Mouse (Mus musculus) adrenal gland, adult 8-10 months (tissue): ENCODE data around the gene Slc10a7. TPM values are rescaled to one million over a fixed set of nuclear protein-coding genes. Genes with fewer than 3 reads are reported as not detected.
"Not testable (repeated sequence)": the region's sequence is repeated elsewhere in the genome, so short reads cannot be mapped to it uniquely, and the experiment has no call there.

Experiments used
- DNase-seq: peaks from one replicate; pipeline ENCODE4 v3.0.0; 2022
- total RNA-seq, 4 experiments: library from RNA; stranded (reverse); gene quantifications; 2 replicates each; pipeline ENCODE4 v1.2.4; 2022

Gene Slc10a7
- total RNA-seq, 4 experiments from 2014 or later, result 14.7 to 22.9 (median 21.8) TPM

GRCm38 (mm10) chr8:78668206-78668605 is 159.1 kb downstream of the Slc10a7 start:
- DNase-seq, result no peak

- DNase-seq, result no peak
Observed at GRCm38 (mm10) chr8:78670241-78670640, 161.1 kb downstream of the Slc10a7 start.

GRCm38 (mm10) chr8:78678541-78679219 is 169.5 kb downstream of the Slc10a7 start:
- no peak for DNase-seq

GRCm38 (mm10) chr8:78690795-78691194 is 181.6 kb downstream of the Slc10a7 start:
- no peak for DNase-seq

- no peak for DNase-seq
Observed at GRCm38 (mm10) chr8:78698331-78698741, 189.2 kb downstream of the Slc10a7 start.

GRCm38 (mm10) chr8:78703068-78703820 is 194.1 kb downstream of the Slc10a7 start:
- no peak for DNase-seq

GRCm38 (mm10) chr8:78705980-78706379 is 196.8 kb downstream of the Slc10a7 start:
- DNase-seq, result no peak

- no peak for DNase-seq
Observed at GRCm38 (mm10) chr8:78709948-78710644, 200.9 kb downstream of the Slc10a7 start.

GRCm38 (mm10) chr8:78710961-78711360 is 201.8 kb downstream of the Slc10a7 start:
- DNase-seq, result no peak

- no peak for DNase-seq
Observed at GRCm38 (mm10) chr8:78714880-78715279, 205.7 kb downstream of the Slc10a7 start.

- no peak for DNase-seq
Observed at GRCm38 (mm10) chr8:78716546-78716945, 207.4 kb downstream of the Slc10a7 start.

- not testable (repeated sequence) for DNase-seq
Observed at GRCm38 (mm10) chr8:78717191-78717590, 208.0 kb downstream of the Slc10a7 start.

- no peak for DNase-seq
Observed at GRCm38 (mm10) chr8:78719279-78720040, 210.3 kb downstream of the Slc10a7 start.

- no peak for DNase-seq
Observed at GRCm38 (mm10) chr8:78720041-78720414, 210.9 kb downstream of the Slc10a7 start.

- DNase-seq, result no peak
Observed at GRCm38 (mm10) chr8:78721576-78721975, 212.4 kb downstream of the Slc10a7 start.

- no peak for DNase-seq
Observed at GRCm38 (mm10) chr8:78722201-78722600, 213.1 kb downstream of the Slc10a7 start.

- no peak for DNase-seq
Observed at GRCm38 (mm10) chr8:78724832-78725231, 215.7 kb downstream of the Slc10a7 start.

GRCm38 (mm10) chr8:78728240-78728639 is 219.1 kb downstream of the Slc10a7 start:
- DNase-seq, result no peak

GRCm38 (mm10) chr8:78732410-78732809 is 223.3 kb downstream of the Slc10a7 start:
- no peak for DNase-seq

- no peak for DNase-seq
Observed at GRCm38 (mm10) chr8:78732995-78733512, 223.9 kb downstream of the Slc10a7 start.

- no peak for DNase-seq
Observed at GRCm38 (mm10) chr8:78734721-78735517, 225.8 kb downstream of the Slc10a7 start.
